Comparison of ENCODE assay signal across 8 mouse cellular contexts in genomic region chr10:81106113-81106721, GRCm38 (mm10). TPM values are rescaled to one million over a fixed set of nuclear protein-coding genes. Genes with fewer than 3 reads are reported as not detected.
DNase-seq lines count a peak whose midpoint lies in the region; ATAC-seq and TF ChIP-seq lines count a peak whose summit lies in the region.

No protein-coding gene starts in this region.

- peak overlapping the region; percentile 84 for H3K27ac ChIP-seq in brown adipose tissue, adult 24 weeks (replicated peaks; ENCODE audit: low read depth, low read length)
- peak overlapping the region; percentile 99 for H3K27ac ChIP-seq in heart, embryonic 15.5 days
- H3K27ac ChIP-seq in liver, embryonic 16.5 days (ENCODE audit: low read length), result peak overlapping the region; percentile 100
- H3K27ac ChIP-seq in neural tube, embryonic 12.5 days, result peak overlapping the region; percentile 98
- peak overlapping the region; percentile 100 for H3K27ac ChIP-seq in stomach, postnatal 0 days (replicated peaks)

- H3K36me3 ChIP-seq in heart, embryonic 15.5 days, result peaks cover 29% of the 10 kb centered on the region
- H3K36me3 ChIP-seq in liver, embryonic 16.5 days (ENCODE audit: control insufficient read depth, insufficient read depth), result peaks cover 22% of the 10 kb centered on the region
- peaks cover 32% of the 10 kb centered on the region for H3K36me3 ChIP-seq in neural tube, embryonic 12.5 days
- H3K36me3 ChIP-seq in stomach, postnatal 0 days (ENCODE audit: control insufficient read depth, insufficient read depth, low read length), result peaks cover 9% of the 10 kb centered on the region

- peak; percentile 57 for TF ChIP-seq CTCF in stomach, postnatal 0 days (IDR thresholded peaks at IDR 0.05; ENCODE audit: low read depth)

- H3K9ac ChIP-seq in heart, embryonic 15.5 days, result peak overlapping the region; percentile 98
- H3K9ac ChIP-seq in liver, embryonic 16.5 days (ENCODE audit: low read depth, low read length), result peak overlapping the region; percentile 96
- H3K9ac ChIP-seq in neural tube, embryonic 12.5 days, result peak overlapping the region; percentile 97
- H3K9ac ChIP-seq in stomach, postnatal 0 days (ENCODE audit: low read length), result peak overlapping the region; percentile 97

- no peak for TF ChIP-seq EP300 in stomach, postnatal 0 days (optimal IDR thresholded peaks at IDR 0.05)

- peak overlapping the region; percentile 96 for H3K4me3 ChIP-seq in brown adipose tissue, adult 24 weeks (ENCODE audit: insufficient read depth, low read depth, low read length)
- H3K4me3 ChIP-seq in heart, embryonic 15.5 days, result peak overlapping the region; percentile 87
- H3K4me3 ChIP-seq in liver, embryonic 16.5 days (ENCODE audit: low read depth, low read length), result peak overlapping the region; percentile 97
- peak overlapping the region; percentile 92 for H3K4me3 ChIP-seq in neural tube, embryonic 12.5 days
- peak overlapping the region; percentile 89 for H3K4me3 ChIP-seq in stomach, postnatal 0 days (ENCODE audit: low read depth, low read length)

- under 1% methylated on average over 35 of the region's 35 CpGs for WGBS in heart, embryonic 15.5 days
- WGBS in liver, embryonic 16.5 days (ENCODE audit: insufficient replicate concordance), result under 1% methylated on average over 35 of the region's 35 CpGs
- 1% methylated on average over 35 of the region's 35 CpGs for WGBS in neural tube, embryonic 12.5 days
- 0% methylated on average over 35 of the region's 35 CpGs for WGBS in stomach, postnatal 0 days

- no peaks in the 10 kb centered on the region for H3K27me3 ChIP-seq in heart, embryonic 15.5 days
- no peaks in the 10 kb centered on the region for H3K27me3 ChIP-seq in liver, embryonic 16.5 days (ENCODE audit: control insufficient read depth, insufficient read depth, low read depth, low read length)
- 0 out of 2 replicates have a peak, but pooled peaks cover 3% of the 10 kb centered on the region for H3K27me3 ChIP-seq in neural tube, embryonic 12.5 days (replicated peaks)
- H3K27me3 ChIP-seq in stomach, postnatal 0 days (ENCODE audit: control insufficient read depth, insufficient read depth, low read length), result no peaks in the 10 kb centered on the region

- peaks cover 12% of the 10 kb centered on the region for H3K4me1 ChIP-seq in brown adipose tissue, adult 24 weeks (ENCODE audit: control insufficient read depth, insufficient read depth, insufficient read length, low read length)
- peaks cover 25% of the 10 kb centered on the region for H3K4me1 ChIP-seq in heart, embryonic 15.5 days (replicated peaks)
- H3K4me1 ChIP-seq in liver, embryonic 16.5 days (ENCODE audit: control insufficient read depth, low read depth, low read length), result peaks cover 44% of the 10 kb centered on the region
- peaks cover 20% of the 10 kb centered on the region for H3K4me1 ChIP-seq in neural tube, embryonic 12.5 days
- 0 out of 2 replicates have a peak, but pooled peaks cover 5% of the 10 kb centered on the region for H3K4me1 ChIP-seq in stomach, postnatal 0 days (replicated peaks; ENCODE audit: control insufficient read depth, insufficient read depth)

- DNase-seq in fibroblast of lung, adult 2 months (ENCODE audit: low read depth), result peak; percentile 7
- DNase-seq in kidney, postnatal 14 days, result peak; percentile 92
- DNase-seq in stomach, postnatal 0 days (ENCODE audit: low spot score), result peak; percentile 93

- H3K9me3 ChIP-seq in heart, embryonic 15.5 days (replicated peaks), result no peaks in the 10 kb centered on the region
- no peaks in the 10 kb centered on the region for H3K9me3 ChIP-seq in liver, embryonic 16.5 days (replicated peaks; ENCODE audit: control insufficient read depth, low read length)
- no peaks in the 10 kb centered on the region for H3K9me3 ChIP-seq in neural tube, embryonic 12.5 days
- H3K9me3 ChIP-seq in stomach, postnatal 0 days (ENCODE audit: control insufficient read depth, low read length), result no peaks in the 10 kb centered on the region

- peak; percentile 78 for ATAC-seq in CD4-positive, CD25-positive, alpha-beta regulatory T cell, adult 4 months
- peak; percentile 88 for ATAC-seq in heart, embryonic 15.5 days (replicated peaks; ENCODE audit: insufficient number of reproducible peaks, insufficient read depth, low FRiP score, low read depth)
- ATAC-seq in liver, embryonic 16.5 days (ENCODE audit: low read depth), result peak; percentile 82
- ATAC-seq in neural tube, embryonic 12.5 days (ENCODE audit: low FRiP score, low read depth), result peak; percentile 89
- ATAC-seq in stomach, postnatal 0 days (ENCODE audit: low FRiP score, low TSS enrichment), result peak; percentile 91

- H3K4me2 ChIP-seq in heart, embryonic 15.5 days, result peak overlapping the region; percentile 88
- peak overlapping the region; percentile 87 for H3K4me2 ChIP-seq in liver, embryonic 16.5 days (ENCODE audit: low read depth, low read length)
- H3K4me2 ChIP-seq in neural tube, embryonic 12.5 days (replicated peaks), result peak overlapping the region; percentile 74
- peak overlapping the region; percentile 69 for H3K4me2 ChIP-seq in stomach, postnatal 0 days (replicated peaks; ENCODE audit: low read depth)

RNA-seq across cellular contexts. Expression of gene Map2k2, which starts 0.5 kb away (rescaled TPM):
- polyA plus RNA-seq in CD4-positive, CD25-positive, alpha-beta regulatory T cell, adult 4 months (2017; shearing (Covaris generic)), result 10 to 100 TPM; 21.5 to 28.1 TPM
- 64.4 and 88.3 TPM in 2 replicates for polyA plus RNA-seq in brown adipose tissue, adult 24 weeks (2012; ENCODE audit: insufficient read depth, insufficient read length, missing spikeins)
- 130 and 153 TPM in 2 replicates for polyA plus RNA-seq in heart, embryonic 15.5 days (2015; fragmentation: Nextera tagmentation; extraction: Ambion mirVana)
- 93.8 and 100 TPM in 2 replicates for polyA plus RNA-seq in liver, embryonic 16.5 days (2015; fragmentation: Nextera tagmentation; extraction: Ambion mirVana)
- polyA plus RNA-seq in neural tube, embryonic 12.5 days (2016; fragmentation: Nextera tagmentation; extraction: Ambion mirVana), result 230 and 232 TPM in 2 replicates
- 135 and 142 TPM in 2 replicates for polyA plus RNA-seq in stomach, postnatal 0 days (2015; fragmentation: Nextera tagmentation; extraction: Ambion mirVana)

RNA-seq across cellular contexts. Expression of gene Creb3l3, which starts 7.5 kb away (rescaled TPM):
- not detected for polyA plus RNA-seq in CD4-positive, CD25-positive, alpha-beta regulatory T cell, adult 4 months (2017; shearing (Covaris generic))
- polyA plus RNA-seq in brown adipose tissue, adult 24 weeks (2012; ENCODE audit: insufficient read depth, insufficient read length, missing spikeins), result not detected in 2 replicates
- polyA plus RNA-seq in heart, embryonic 15.5 days (2015; fragmentation: Nextera tagmentation; extraction: Ambion mirVana), result 0.48 and 0.99 TPM in 2 replicates
- polyA plus RNA-seq in liver, embryonic 16.5 days (2015; fragmentation: Nextera tagmentation; extraction: Ambion mirVana), result 39.9 and 45.9 TPM in 2 replicates
- 0.08 and 0.51 TPM in 2 replicates for polyA plus RNA-seq in neural tube, embryonic 12.5 days (2016; fragmentation: Nextera tagmentation; extraction: Ambion mirVana)
- 9.3 and 10.4 TPM in 2 replicates for polyA plus RNA-seq in stomach, postnatal 0 days (2015; fragmentation: Nextera tagmentation; extraction: Ambion mirVana)

RNA-seq across cellular contexts. Expression of gene Zbtb7a, which starts 28.8 kb away (rescaled TPM):
- 10 to 100 TPM in 1 of 2 experiments, 1 to 10 TPM in 1; 6.5 to 11.3 TPM for polyA plus RNA-seq in CD4-positive, CD25-positive, alpha-beta regulatory T cell, adult 4 months (2017; shearing (Covaris generic))
- 28.4 and 29.6 TPM in 2 replicates for polyA plus RNA-seq in brown adipose tissue, adult 24 weeks (2012; ENCODE audit: insufficient read depth, insufficient read length, missing spikeins)
- polyA plus RNA-seq in heart, embryonic 15.5 days (2015; fragmentation: Nextera tagmentation; extraction: Ambion mirVana), result 25.6 and 31.0 TPM in 2 replicates
- 30.0 and 35.0 TPM in 2 replicates for polyA plus RNA-seq in liver, embryonic 16.5 days (2015; fragmentation: Nextera tagmentation; extraction: Ambion mirVana)
- 15.6 and 17.5 TPM in 2 replicates for polyA plus RNA-seq in neural tube, embryonic 12.5 days (2016; fragmentation: Nextera tagmentation; extraction: Ambion mirVana)
- 87.5 and 94.1 TPM in 2 replicates for polyA plus RNA-seq in stomach, postnatal 0 days (2015; fragmentation: Nextera tagmentation; extraction: Ambion mirVana)

RNA-seq across cellular contexts. Expression of gene Thop1, which starts 36.4 kb away (rescaled TPM):
- polyA plus RNA-seq in CD4-positive, CD25-positive, alpha-beta regulatory T cell, adult 4 months (2017; shearing (Covaris generic)), result 1 to 10 TPM; 2.0 to 2.5 TPM
- polyA plus RNA-seq in brown adipose tissue, adult 24 weeks (2012; ENCODE audit: insufficient read depth, insufficient read length, missing spikeins), result 7.0 and 11.3 TPM in 2 replicates
- 22.3 and 31.6 TPM in 2 replicates for polyA plus RNA-seq in heart, embryonic 15.5 days (2015; fragmentation: Nextera tagmentation; extraction: Ambion mirVana)
- 15.5 and 16.6 TPM in 2 replicates for polyA plus RNA-seq in liver, embryonic 16.5 days (2015; fragmentation: Nextera tagmentation; extraction: Ambion mirVana)
- 60.2 and 63.3 TPM in 2 replicates for polyA plus RNA-seq in neural tube, embryonic 12.5 days (2016; fragmentation: Nextera tagmentation; extraction: Ambion mirVana)
- 77.2 and 83.8 TPM in 2 replicates for polyA plus RNA-seq in stomach, postnatal 0 days (2015; fragmentation: Nextera tagmentation; extraction: Ambion mirVana)

RNA-seq across cellular contexts. Expression of gene Sgta, which starts 46.2 kb away (rescaled TPM):
- polyA plus RNA-seq in CD4-positive, CD25-positive, alpha-beta regulatory T cell, adult 4 months (2017; shearing (Covaris generic)), result 100 to 1,000 TPM in 1 of 2 experiments, 10 to 100 TPM in 1; 78.9 to 148 TPM
- polyA plus RNA-seq in brown adipose tissue, adult 24 weeks (2012; ENCODE audit: insufficient read depth, insufficient read length, missing spikeins), result 130 and 139 TPM in 2 replicates
- 133 and 166 TPM in 2 replicates for polyA plus RNA-seq in heart, embryonic 15.5 days (2015; fragmentation: Nextera tagmentation; extraction: Ambion mirVana)
- 55.3 and 57.3 TPM in 2 replicates for polyA plus RNA-seq in liver, embryonic 16.5 days (2015; fragmentation: Nextera tagmentation; extraction: Ambion mirVana)
- polyA plus RNA-seq in neural tube, embryonic 12.5 days (2016; fragmentation: Nextera tagmentation; extraction: Ambion mirVana), result 272 and 275 TPM in 2 replicates
- 93.7 and 98.7 TPM in 2 replicates for polyA plus RNA-seq in stomach, postnatal 0 days (2015; fragmentation: Nextera tagmentation; extraction: Ambion mirVana)

Comparison
In these comparisons a context has a peak if more than half of its experiments do, and no peak if none do; other contexts are left out.
1. Peak in every context shown above with its lines: DNase-seq, ATAC-seq, H3K4me3 ChIP-seq and H3K27ac ChIP-seq.
2. DNase-seq: peak in every context shown above with its lines; median percentile 93 in stomach, postnatal 0 days; 92 in kidney, postnatal 14 days; 7 in fibroblast of lung, adult 2 months.